Mouse (Mus musculus): ENCODE measurements around the gene Gm10118.

GRCm38 (mm10) chr10:63894612-63895011 is 32.6 kb downstream of the Gm10118 start:
- TF ChIP-seq POLR2A (IDR thresholded peaks at IDR 0.05; ENCODE audit: low read depth, low read length), result no peak
- TF ChIP-seq CTCF (IDR thresholded peaks at IDR 0.05; ENCODE audit: borderline replicate concordance, insufficient read depth, low read length), result no peak
